Mouse (Mus musculus) CD4-positive helper T cell, adult 2 months (primary cell): ENCODE data around the gene Sgk1.

Experiments used
- DNase-seq: peaks from one replicate; pipeline ENCODE4 v3.0.0-alpha.2; 2012; ENCODE audit warnings: low read depth, missing footprints, low spot score

The Sgk1 gene

DNA sequence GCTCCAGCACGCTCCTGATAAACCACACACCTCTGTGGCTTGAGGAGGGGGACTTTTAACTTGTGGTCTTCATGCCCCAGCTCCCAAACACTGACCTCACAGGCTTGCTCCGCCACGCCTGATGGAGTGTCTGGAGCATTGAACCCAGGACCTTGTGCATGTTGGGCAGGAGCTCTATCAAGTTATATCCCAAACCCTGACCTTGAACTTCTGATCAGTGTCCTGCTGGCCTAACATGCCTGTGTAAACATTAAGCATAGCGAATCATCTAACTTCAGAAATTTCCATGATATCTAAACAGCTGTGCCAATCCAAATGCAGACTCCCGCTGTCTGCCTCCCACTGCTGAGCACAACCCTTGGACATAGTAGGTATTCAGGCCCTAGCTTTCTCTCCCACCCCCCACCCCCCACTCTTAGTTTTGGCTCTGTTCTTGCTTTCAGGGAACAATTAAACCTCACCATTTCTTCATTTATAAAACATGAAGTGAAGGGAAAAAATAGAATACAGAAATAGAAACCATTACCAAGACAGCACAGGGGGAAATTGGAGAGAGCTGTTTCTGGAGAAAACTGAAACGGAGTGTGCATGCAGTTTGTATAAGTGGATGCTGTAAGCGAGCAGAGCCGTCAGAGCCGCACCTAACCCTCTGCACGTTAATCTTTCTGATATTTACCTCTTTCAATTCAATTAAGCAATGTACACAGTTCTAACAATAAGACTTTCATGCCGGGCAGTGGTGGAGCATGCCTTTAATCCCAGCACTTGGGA lies 34.5 kb downstream of the Sgk1 start:
- DNase-seq: no peak

DNA sequence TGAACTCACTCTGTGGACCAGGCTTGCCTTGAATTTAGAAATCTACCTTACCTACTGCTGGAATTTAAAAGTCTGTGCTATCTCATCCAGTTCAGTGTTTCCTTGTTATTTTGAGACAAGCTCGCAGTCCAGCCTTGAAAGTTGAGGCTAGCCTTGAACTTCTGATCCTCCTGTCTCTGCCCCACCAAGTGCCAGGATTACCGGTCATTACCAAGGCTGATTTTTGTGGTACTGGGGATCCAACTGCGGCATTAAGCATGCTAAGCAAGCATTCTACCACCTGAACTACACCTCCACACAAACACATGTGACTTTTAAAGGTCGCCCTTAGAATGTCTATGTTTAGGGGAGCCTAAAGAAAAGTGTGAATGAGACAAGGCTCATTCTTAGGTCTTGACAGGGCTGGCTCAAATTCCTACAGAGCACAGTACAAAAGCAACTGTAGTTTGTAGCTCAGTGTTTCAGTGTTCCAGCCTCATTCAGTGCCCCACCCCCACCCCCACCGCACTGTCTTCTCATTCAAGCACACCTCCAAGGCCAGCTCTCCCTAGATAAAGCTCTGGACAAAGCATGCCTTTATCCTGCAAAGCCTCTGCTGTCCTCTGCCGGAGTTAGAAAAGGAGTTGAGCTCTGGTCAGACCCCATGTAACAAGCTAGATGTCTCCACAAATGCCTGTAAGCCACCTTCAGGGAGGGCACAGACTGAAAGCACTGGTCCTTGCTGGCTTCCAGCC lies 36.2 kb downstream of the Sgk1 start:
- DNase-seq: no peak

DNA sequence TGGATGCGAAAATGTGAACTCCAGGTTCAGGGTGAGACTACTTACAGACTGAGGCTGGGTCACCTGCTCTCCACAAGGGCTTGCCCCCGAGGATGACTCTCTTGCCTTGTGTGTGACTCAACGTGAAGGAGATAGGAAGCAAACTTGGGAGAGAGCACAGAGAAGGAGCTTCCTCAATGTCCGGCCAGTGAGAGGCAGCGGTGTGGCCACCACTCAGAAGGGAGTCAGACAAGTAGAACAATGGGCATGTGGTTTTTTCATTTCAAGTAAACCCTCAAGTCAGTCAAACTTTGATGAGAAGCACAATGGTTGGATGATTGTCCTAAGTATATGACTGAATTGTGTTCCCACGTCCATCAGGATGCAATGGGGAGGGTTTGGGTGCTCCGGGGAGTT lies 36.8 kb downstream of the Sgk1 start:
- no peak for DNase-seq

DNA sequence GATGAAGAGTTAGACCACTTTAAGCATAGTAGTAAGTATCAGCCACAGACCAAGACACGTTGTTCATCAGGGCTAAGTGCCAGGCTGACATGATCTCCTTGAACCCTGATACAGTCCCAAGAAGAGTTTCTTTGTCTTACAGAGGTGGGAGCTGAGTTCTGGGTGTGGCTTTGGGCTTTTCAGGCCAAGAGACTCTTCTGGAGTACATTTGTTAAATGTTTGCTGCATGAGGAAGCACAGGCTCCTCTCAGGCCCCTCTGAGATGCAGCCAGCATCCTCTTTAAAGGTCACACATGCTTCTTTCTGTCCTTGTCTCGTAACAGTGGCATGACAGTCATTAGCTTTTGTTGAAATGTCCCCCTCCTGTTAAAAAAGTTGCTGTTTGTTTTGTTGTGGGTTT lies 38.6 kb downstream of the Sgk1 start:
- no peak for DNase-seq

DNA sequence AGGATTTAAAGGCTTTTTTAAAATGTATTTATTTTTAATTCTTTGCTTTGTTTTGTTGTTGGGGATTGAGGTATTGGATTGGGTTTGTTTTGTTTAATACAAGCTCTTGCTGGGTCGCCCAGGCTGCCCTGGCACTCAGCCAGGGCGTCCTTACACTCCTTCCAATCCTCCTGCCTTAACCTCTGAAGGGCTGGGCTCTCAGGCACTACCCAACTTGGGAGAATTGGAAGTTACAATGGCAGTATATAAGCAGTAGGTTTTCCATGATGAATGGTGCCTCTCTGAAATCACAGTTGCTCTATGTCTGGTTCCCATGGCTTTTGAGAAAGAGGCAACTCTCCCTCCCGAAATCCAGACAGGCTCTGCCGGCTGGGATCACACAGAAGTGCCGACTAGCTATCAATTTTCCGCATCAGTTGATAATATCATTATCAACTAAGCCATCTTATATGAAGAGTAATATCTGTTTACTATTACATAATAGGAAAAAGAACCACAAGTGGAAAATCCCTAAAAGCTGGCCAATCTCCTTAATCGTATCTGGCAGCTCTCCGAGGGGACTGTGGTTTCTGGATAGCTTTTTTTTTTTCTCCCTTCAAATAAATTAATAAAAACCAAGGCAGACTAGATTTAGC lies 40.8 kb downstream of the Sgk1 start:
- DNase-seq: no peak

- no peak for DNase-seq
Observed at GRCm38 (mm10) chr10:21923495-21923952, 41.5 kb downstream of the Sgk1 start.

- no peak for DNase-seq
Observed at GRCm38 (mm10) chr10:21924051-21924720, 42.2 kb downstream of the Sgk1 start.

- DNase-seq: no peak
Observed at GRCm38 (mm10) chr10:21926941-21927340, 45.0 kb downstream of the Sgk1 start.

DNA sequence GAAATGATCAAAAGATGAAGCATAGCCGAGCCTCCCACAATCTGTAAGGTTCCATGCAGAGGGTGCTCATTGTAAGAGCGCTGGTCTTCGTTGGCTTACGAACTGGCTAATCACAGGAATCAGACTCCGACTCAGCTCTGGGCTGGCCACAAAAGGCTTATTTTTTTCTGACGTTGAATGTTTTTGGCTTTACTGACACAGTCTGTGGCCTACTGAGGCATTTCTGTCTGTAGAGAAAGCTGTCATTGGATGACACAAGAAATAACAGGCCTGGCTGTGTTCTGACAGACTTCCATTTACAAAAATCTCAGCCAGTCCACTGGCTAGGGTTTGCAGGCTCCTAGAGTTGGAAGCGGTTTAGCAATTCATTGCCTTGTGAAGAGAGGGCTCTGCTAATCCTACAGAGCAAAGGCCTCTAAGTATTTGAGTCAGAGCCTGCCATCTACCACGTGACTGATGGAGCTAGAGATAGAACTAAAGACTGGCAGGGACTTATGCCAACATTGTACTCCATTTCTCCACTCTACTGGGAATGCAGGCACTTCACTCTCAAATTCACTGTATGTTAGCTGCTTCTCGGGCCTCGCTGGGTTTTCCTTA lies 48.9 kb downstream of the Sgk1 start:
- no peak for DNase-seq

GRCm38 (mm10) chr10:21932791-21933190 lies 50.8 kb downstream of the Sgk1 start:
- DNase-seq: no peak

GRCm38 (mm10) chr10:21934826-21935225 lies 52.8 kb downstream of the Sgk1 start:
- no peak for DNase-seq

GRCm38 (mm10) chr10:21936513-21937221 lies 54.7 kb downstream of the Sgk1 start:
- peak; percentile 28 for DNase-seq

DNA sequence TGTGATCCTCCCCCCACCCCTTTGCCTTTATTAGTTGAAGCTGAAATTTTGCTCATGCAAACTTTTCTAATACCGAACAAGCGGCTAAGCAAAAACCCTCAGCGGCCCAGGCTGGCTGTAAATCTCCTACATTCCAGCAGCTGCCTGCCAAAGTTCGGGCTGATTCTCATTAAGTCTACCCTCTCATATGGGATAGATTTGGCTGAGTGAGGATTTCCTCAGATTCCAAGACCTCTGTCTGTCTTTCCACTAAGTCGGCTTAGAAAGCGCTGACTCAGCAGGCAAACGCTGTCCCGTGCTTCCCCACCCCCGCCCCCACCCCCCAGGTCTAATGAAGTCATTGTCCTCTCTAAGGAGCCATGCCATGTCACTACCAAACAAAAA lies 55.2 kb downstream of the Sgk1 start:
- DNase-seq: no peak

DNA sequence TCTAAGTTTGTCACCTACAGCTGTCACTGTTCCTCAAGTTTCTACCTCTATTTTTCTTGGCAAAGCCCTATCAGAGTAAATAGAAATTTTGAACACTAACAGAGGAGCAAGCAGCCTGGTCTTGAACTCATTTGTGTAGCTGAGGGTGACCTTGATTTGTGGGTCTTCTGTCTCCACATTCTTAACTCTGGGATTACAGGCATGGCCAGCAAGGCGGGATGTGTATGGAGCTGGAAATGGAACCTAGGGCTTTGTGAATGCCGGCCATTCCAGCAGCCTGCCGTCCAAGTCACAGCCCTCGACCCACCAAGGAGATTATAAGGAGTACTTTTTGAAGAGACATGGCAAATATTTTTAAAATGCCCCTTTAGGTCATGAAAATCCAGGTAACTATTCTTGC lies 56.2 kb downstream of the Sgk1 start:
- DNase-seq: no peak

DNA sequence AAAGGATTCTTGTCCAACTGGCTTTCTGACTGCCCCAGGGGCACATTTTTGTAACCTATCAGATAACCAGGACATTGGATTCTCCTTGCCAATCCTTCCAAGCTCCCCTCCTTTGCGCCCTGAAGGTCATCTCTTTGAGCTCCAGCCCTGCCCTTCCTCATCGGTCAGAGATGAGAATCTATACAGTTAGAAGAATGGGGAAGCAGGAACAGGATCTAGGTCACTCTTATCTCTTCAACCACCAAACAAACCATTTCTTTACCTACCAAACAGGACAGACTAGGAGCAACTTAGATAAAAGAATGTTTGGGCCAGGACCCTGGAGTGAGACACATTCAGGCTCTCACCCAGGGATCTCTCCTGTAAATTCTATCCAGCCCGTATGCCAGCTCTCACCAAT lies 59.3 kb downstream of the Sgk1 start:
- no peak for DNase-seq

- DNase-seq: no peak
Observed at GRCm38 (mm10) chr10:21943145-21943700, 61.2 kb downstream of the Sgk1 start.

DNA sequence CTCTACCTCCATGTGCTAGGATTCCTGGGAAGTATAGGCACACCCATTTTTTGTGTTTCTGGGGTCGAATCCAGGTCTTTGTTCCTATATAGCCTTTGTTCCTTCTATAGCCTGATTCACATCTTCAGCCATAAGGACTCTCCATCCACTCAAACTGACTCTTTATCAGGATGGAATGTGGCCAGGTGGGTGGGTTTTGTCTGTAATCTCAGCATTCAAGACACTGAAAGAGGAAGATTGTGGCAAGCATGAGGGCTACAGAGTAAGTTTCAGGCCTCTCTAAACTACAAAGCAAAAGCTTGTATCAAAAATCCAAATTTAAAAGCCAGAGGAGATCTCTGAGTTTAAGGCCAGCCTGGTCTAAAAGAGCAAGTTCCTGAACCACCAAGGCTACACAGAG lies 63.2 kb downstream of the Sgk1 start:
- DNase-seq: no peak

DNA sequence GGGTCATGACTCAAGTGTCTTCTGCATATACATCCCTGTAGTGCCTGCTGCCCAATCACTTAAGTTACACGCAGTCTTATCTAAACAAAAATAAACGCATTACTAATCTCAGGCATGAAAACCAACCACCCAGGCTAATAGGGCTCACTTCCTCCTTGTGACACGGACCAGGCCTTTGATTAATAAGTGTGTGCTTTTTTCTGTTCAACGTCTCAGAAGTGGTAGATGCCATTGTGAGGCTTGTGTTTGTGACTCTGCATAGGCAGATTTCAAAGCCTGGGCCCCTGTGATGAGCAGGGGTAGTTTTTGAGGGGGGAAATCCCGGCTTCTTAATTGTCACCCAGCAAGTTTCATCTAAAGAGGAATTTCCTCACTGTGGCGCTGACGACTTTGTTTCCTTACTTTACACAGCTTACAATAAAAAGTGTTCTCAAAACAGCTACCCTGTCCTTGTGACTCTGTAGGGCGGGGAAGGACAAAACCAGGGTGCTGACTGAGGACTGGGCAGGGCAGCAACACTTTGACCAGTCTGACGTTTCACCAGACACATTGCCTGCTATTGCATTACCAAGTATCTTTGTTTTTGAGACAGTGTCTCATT lies 64.9 kb downstream of the Sgk1 start:
- DNase-seq: peak; percentile 48

DNA sequence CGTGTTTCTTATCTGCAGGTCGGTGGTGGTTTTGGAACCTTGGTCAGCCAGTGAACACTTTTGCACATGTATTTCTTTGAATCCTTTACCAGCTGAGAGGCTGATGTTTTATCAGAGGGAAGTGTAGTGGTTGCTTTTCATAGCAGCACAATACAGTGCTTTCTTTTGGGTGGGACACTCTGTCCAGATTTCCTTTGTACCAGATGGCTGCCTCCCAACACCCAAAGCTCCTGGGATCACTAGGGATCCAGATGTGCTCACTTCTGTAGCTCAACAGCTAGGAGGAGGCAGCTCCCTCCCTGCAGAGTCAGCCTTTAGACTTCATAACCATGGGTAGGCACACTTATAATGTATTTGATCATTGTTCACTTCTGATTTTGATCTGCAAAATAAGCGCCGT lies 70.5 kb downstream of the Sgk1 start:
- DNase-seq: no peak

- DNase-seq: no peak
Observed at GRCm38 (mm10) chr10:21961111-21961510, 79.1 kb downstream of the Sgk1 start.
